Mouse (Mus musculus) olfactory bulb, adult 2 months (tissue): Measurements from ENCODE around the gene Trub1.

Experiments used
- CTCF ChIP-seq: fragments of 200-500 bp; IDR thresholded peaks from 2 replicates; pipeline ENCODE4 v1.5.1; 2012; ENCODE audit warnings: low read depth, mild to moderate bottlenecking, low read length, moderate library complexity; ENCODE audit not compliant: insufficient read depth
- POLR2A ChIP-seq: fragments of 200-500 bp; IDR thresholded peaks from 2 replicates; pipeline ENCODE4 v1.6.1; 2012; ENCODE audit warnings: mild to moderate bottlenecking, low read depth, low read length, moderate library complexity; ENCODE audit not compliant: insufficient read depth

- TF ChIP-seq CTCF: no peak
- no peak for TF ChIP-seq POLR2A
Measured at GRCm38 (mm10) chr19:57404502-57404848, 48.2 kb upstream of the Trub1 start.
